Mouse (Mus musculus): ENCODE measurements at regions not wholly inside any gene's neighbourhood (a gene's known extent, or its start where the extent isn't known, plus 50 kb on each side); places are given as distances from the start of the nearest gene placed in this dataset.
A peak's percentile ranks its signal among the peaks of the same experiment; 100 is the strongest.

GRCm38 (mm10) chr2:40522536-40522935, 1296.3 kb upstream of the Ppp6c start:
- DNase-seq (ENCODE audit: low read depth, low spot score): peak; percentile 83

- DNase-seq (ENCODE audit: low read depth, low spot score): no peak
Measured at GRCm38 (mm10) chr2:40510594-40511304, 1284.5 kb upstream of the Ppp6c start.

GRCm38 (mm10) chr2:40478747-40479662, 1252.8 kb upstream of the Ppp6c start:
- DNase-seq (ENCODE audit: low read depth, low spot score): no peak

- DNase-seq (ENCODE audit: low read depth, low spot score): no peak
Measured at GRCm38 (mm10) chr2:40477414-40477813, 1251.2 kb upstream of the Ppp6c start.

GRCm38 (mm10) chr2:40456374-40456773, 1230.1 kb upstream of the Ppp6c start:
- DNase-seq (ENCODE audit: low read depth, low spot score): no peak

- no peak for DNase-seq (ENCODE audit: low read depth, low spot score)
Measured at GRCm38 (mm10) chr2:40432821-40433490, 1206.7 kb upstream of the Ppp6c start.

GRCm38 (mm10) chr2:40431335-40431734, 1205.1 kb upstream of the Ppp6c start:
- no peak for DNase-seq (ENCODE audit: low read depth, low spot score)

GRCm38 (mm10) chr2:40402418-40402817, 1176.2 kb upstream of the Ppp6c start:
- DNase-seq (ENCODE audit: low read depth, low spot score): no peak
